Mouse (Mus musculus) kidney, postnatal 0 days (tissue): ENCODE data around the gene Lbr. TPM values are rescaled to one million over a fixed set of nuclear protein-coding genes. Genes with fewer than 3 reads are reported as not detected.

Experiments used
- ATAC-seq: fragments of 200-750 bp; cut with Nextera tagmentation; replicated peaks from 2 replicates; pipeline ENCODE4 v1.8.0; 2017; ENCODE audit warnings: low read depth, moderate number of reproducible peaks, moderate TSS enrichment, moderate library complexity; ENCODE audit not compliant: low FRiP score
- DNase-seq: peaks from one replicate; pipeline ENCODE4 v3.0.0-alpha.2; 2016; ENCODE audit warnings: low spot score
- H3K27ac ChIP-seq: fragments of 300-500 bp; sonication (generic); 2 replicates; pipeline ENCODE4 v1.5.1; 2014; ENCODE audit warnings: mild to moderate bottlenecking
- H3K27me3 ChIP-seq: fragments of 300-500 bp; sonication (generic); 2 replicates; pipeline ENCODE4 v1.6.1; 2014; ENCODE audit warnings: low read length, mixed read lengths; ENCODE audit not compliant: insufficient read depth
- H3K36me3 ChIP-seq: fragments of 300-500 bp; sonication (generic); 2 replicates; pipeline ENCODE4 v1.6.1; 2014; ENCODE audit warnings: low read length, mixed read lengths; ENCODE audit not compliant: insufficient read depth
- H3K4me1 ChIP-seq: fragments of 300-500 bp; sonication (generic); replicated peaks from 2 replicates; pipeline ENCODE4 v1.6.1; 2014; ENCODE audit warnings: antibody characterized with exemption, low read length, mixed read lengths; ENCODE audit not compliant: insufficient read depth
- H3K4me2 ChIP-seq: fragments of 300-500 bp; sonication (generic); 2 replicates; pipeline ENCODE4 v1.6.1; 2014; ENCODE audit warnings: mild to moderate bottlenecking, low read length, moderate library complexity, mixed read lengths
- H3K4me3 ChIP-seq: fragments of 300-500 bp; sonication (generic); replicated peaks from 2 replicates; pipeline ENCODE4 v1.5.1; 2014; ENCODE audit warnings: low read depth, low read length
- H3K9ac ChIP-seq: fragments of 300-500 bp; sonication (generic); 2 replicates; pipeline ENCODE4 v1.6.1; 2014; ENCODE audit warnings: low read depth, low read length
- H3K9me3 ChIP-seq: fragments of 300-500 bp; sonication (generic); replicated peaks from 2 replicates; pipeline ENCODE4 v1.6.1; 2016; ENCODE audit warnings: low read length, inconsistent platforms, mixed read lengths
- CTCF ChIP-seq: IDR thresholded peaks from 2 replicates; pipeline ENCODE4 v1.5.1; 2016; ENCODE audit warnings: antibody characterized with exemption, low read depth, mild to moderate bottlenecking, moderate library complexity
- WGBS: fragments of 180-500 bp; shearing (Covaris S2); extraction: QIAGEN DNeasy Blood & Tissue Kit; methylation state at CpG from one replicate; pipeline ENCODE4 v1.1.7; 2014; 5-methylcytosine and 5-hydroxymethylcytosine counted together
- polyA plus RNA-seq: library from polyadenylated mRNA; unstranded; fragments of >200 nt; fragmentation: Nextera tagmentation; extraction: Ambion mirVana; gene quantifications from 2 replicates; pipeline ENCODE4 v1.2.1, GENCODE M21; 2015

The Lbr gene
- polyA plus RNA-seq, 1 experiment from 2014 or later: 55.2 TPM

DNA sequence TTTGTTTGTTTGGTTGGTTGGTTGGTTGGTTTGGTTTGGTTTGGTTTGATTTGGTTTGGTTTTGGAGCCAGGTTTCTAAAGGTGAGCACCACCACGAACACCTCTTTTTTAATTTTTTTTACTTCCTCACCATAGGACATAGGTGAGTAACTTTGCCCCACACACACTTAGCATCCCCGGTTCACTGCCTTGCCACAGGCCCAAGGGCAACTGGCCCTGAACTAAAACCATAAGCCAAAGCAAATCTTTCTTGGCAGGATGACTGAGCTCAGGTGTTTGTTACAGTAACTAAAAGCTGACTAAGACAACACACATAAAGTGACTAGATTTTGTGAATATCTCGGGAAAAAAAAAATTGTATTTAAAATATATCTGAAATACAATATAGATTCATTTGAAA is 4.5 kb upstream of the Lbr start:
- Histone ChIP-seq H3K9me3 (no peaks in the 10 kb centered on the region), H3K27me3 (no peaks in the 10 kb centered on the region), H3K4me3 (no peak overlapping the region), H3K36me3 (no peaks in the 10 kb centered on the region), H3K4me1 (no peaks in the 10 kb centered on the region), H3K4me2 (no peak overlapping the region), H3K27ac (no peak overlapping the region), H3K9ac (no peak overlapping the region)
- no peak for TF ChIP-seq CTCF
- ATAC-seq: no peak
- 63% methylated on average over 3 of the region's 3 CpGs for WGBS
- no peak for DNase-seq

DNA sequence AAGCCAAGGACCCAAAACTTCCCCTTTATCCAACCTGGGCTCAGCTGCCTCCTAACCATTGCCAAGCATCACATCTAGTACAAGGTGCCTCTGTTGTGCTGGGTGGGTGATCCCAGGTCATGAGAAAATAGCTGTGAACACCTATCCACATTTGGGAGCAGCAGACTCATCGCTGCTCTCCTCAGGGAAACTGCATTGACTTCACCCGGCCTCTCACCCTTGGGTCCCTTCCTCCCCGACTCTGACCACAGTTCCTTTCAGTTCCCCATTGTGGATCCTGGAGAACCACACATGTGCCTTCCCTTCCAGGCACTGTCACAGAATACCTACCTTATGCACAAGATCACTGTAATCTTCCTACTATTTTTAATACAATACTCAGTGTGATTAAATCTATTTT is 2.9 kb upstream of the Lbr start:
- Histone ChIP-seq H3K4me1 (no peaks in the 10 kb centered on the region), H3K9me3 (no peaks in the 10 kb centered on the region), H3K9ac (no peak overlapping the region), H3K27ac (no peak overlapping the region), H3K4me3 (no peak overlapping the region), H3K4me2 (no peak overlapping the region), H3K27me3 (no peaks in the 10 kb centered on the region), H3K36me3 (no peaks in the 10 kb centered on the region)
- ATAC-seq (no peak), DNase-seq (no peak)
- no peak for TF ChIP-seq CTCF
- WGBS: 84% methylated on average over 3 of the region's 3 CpGs

DNA sequence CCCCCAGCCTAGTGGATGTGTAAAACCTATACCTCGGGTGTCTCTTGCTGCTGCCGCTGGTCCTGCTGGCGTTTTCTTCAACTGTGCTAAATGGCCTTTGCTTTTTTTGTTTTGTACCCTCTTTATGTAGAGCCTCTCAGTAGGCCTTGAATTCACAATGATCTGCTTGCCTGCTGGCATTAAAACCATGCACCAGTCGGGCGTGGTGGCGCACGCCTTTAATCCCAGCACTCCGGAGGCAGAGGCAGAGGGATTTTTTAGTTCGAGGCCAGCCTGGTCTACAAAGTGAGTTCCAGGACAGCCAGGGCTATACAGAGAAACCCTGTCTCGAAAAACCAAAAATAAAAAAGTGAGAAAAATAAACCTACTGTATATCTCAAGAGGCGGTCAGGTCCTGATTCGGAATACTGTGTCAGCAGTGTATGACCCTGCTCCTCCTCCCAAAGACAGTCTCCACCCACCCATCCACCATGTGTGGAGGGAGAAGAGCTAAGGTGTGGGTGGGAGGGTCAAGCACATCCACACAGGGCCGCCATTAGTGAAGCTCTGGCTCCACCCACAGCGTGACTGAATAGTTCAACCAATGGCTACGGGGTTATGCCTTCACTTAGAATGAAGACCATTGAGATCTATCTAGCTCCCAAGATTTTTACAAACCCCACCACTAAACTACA is 2.2 kb upstream of the Lbr start:
- Histone ChIP-seq H3K36me3 (no peaks in the 10 kb centered on the region), H3K4me3 (no peak overlapping the region), H3K27me3 (no peaks in the 10 kb centered on the region), H3K27ac (no peak overlapping the region), H3K4me2 (no peak overlapping the region), H3K4me1 (peaks cover 2% of the 10 kb centered on the region; the same call in 1 of the 2 replicates), H3K9me3 (no peaks in the 10 kb centered on the region), H3K9ac (no peak overlapping the region)
- ATAC-seq (no peak), DNase-seq (no peak)
- no peak for TF ChIP-seq CTCF
- 80% methylated on average over 15 of the region's 15 CpGs for WGBS

DNA sequence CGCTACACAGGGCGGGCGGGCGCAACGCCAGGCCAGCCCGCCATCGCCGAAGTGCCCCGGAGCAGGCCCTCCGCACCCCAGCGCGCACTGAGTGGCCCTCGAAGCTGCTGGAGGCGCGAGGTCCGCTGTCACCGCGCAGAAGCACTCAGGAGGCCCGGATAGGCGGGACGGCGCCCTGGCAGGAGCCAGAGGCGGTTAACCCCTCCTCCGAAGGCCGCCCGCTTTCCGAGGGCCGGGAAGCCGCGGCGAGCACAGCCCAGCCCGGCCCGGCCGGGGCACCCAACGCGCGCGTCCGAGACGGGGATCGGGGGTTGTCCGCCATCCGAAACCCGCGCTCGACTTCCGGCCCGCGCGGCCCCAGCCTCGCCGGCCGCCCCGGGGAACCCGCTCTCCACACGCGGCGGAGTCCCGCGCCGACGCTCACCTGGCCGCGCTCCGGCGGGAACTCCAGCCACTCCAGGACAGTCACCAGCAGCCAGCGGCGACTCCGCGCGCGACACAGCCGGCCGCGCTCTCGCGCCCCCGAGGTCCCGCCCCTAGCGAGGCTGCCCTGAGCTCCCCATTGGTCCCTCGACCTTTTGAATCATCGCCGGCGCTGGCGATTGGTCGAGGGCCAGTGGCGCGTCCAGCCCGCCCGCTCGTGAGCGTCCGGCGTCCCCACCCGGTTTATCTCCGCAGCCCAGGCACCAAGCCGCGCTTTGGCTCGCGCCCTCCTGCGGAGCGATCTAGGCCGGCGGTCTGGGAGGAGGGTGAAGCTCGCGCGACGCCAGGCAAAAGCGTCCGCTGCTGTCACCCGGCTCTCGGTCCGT is 778 bp downstream of the Lbr start:
- Histone ChIP-seq H3K4me3 (peak overlapping the region; percentile 82), H3K36me3 (no peaks in the 10 kb centered on the region), H3K27ac (peak overlapping the region; percentile 98), H3K4me2 (peak overlapping the region; percentile 86), H3K27me3 (no peaks in the 10 kb centered on the region), H3K9me3 (no peaks in the 10 kb centered on the region), H3K9ac (peak overlapping the region; percentile 94), H3K4me1 (peaks cover 9% of the 10 kb centered on the region; the same call in 1 of the 2 replicates)
- DNase-seq: peak; percentile 97
- peak; percentile 51; the same call in 1 of the 2 replicates for TF ChIP-seq CTCF
- peak; percentile 98 for ATAC-seq
- WGBS: under 1% methylated on average over 93 of the region's 113 CpGs

DNA sequence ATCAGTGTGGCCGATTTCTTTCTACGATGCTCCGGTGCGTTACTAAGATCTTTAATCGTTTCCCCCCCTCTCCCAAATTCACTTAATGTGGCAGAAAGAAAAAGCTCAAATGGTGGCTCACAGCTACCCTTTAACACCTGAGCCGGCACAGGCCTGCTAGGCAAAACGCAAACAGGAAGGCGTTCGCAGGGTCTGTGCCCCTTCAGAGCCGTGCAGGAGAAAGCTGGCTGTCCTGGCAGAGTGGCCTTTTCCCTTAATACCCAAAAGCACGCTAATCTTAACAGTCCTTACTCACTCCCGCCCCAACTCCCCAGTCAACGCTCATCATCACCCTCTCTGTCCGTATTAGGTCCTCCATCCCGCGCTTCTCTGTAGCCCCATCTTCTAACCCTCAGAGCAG is 1.4 kb downstream of the Lbr start:
- under 1% methylated on average over 16 of the region's 16 CpGs for WGBS
- peaks cover 9% of the 10 kb centered on the region; the same call in 1 of the 2 replicates for H3K4me1 ChIP-seq
- H3K4me2 ChIP-seq: peak overlapping the region; percentile 86
- DNase-seq: no peak
- ATAC-seq: no peak
- H3K36me3 ChIP-seq: 0 out of 2 replicates have a peak, but pooled peaks cover under 1% of the 10 kb centered on the region
- H3K27me3 ChIP-seq: no peaks in the 10 kb centered on the region
- H3K27ac ChIP-seq: peak overlapping the region; percentile 98
- H3K9ac ChIP-seq: peak overlapping the region; percentile 94
- no peaks in the 10 kb centered on the region for H3K9me3 ChIP-seq
- peak overlapping the region; percentile 82 for H3K4me3 ChIP-seq
- no peak for TF ChIP-seq CTCF

DNA sequence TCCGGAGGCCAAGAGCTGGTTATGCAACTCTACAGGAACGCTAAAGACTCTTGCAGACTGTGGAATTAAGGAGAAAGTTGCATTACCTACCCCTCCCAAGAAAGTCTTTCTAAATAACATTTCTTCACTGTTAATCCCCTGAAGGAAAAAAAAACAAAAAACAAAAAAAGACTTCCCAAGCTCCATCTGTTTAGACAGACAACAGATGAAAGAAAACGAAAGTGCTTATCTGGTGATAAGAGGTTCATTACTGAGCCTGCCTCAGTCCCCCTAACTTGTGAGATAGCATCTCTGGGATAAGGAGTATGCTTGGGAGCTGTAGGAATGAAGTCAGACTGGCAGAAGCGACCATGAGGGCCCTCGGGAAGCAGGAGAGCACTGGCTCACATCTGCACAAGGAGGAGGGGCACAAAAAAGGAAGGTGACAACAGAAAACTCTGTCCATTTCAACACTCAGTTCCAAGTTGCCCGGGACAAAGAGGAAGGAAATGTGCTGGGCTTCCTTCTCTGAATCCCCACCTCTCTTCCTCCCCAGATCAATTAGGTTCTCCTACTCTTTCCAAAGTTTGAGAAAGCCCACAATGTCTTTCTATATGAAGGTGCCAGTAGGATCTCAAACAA is 3.0 kb downstream of the Lbr start:
- no peak for DNase-seq
- no peak for ATAC-seq
- 28% methylated on average over 6 of the region's 6 CpGs for WGBS
- no peaks in the 10 kb centered on the region for H3K27me3 ChIP-seq
- no peak for TF ChIP-seq CTCF
- H3K4me3 ChIP-seq: no peak overlapping the region
- H3K9ac ChIP-seq: no peak overlapping the region; the same call in 1 of the 2 replicates
- H3K4me2 ChIP-seq: peak overlapping the region; percentile 86
- H3K36me3 ChIP-seq: peaks cover 11% of the 10 kb centered on the region; the same call in 1 of the 2 replicates
- H3K9me3 ChIP-seq: no peaks in the 10 kb centered on the region
- H3K27ac ChIP-seq: no peak overlapping the region
- peaks cover 9% of the 10 kb centered on the region; the same call in 1 of the 2 replicates for H3K4me1 ChIP-seq
